Mouse (Mus musculus) spleen, adult 2 months (tissue): ENCODE results near the gene Rere.

Experiments used
- CTCF ChIP-seq: fragments of 200-500 bp; IDR thresholded peaks from 2 replicates; pipeline ENCODE4 v1.5.1; 2011; ENCODE audit warnings: mild to moderate bottlenecking, inconsistent platforms; ENCODE audit not compliant: insufficient read depth, insufficient read length, insufficient replicate concordance; ENCODE audit errors: extremely low read depth
- POLR2A ChIP-seq: fragments of 200-500 bp; IDR thresholded peaks from 2 replicates; pipeline ENCODE4 v1.6.1; 2011; ENCODE audit warnings: low read depth, low read length, inconsistent platforms

DNA sequence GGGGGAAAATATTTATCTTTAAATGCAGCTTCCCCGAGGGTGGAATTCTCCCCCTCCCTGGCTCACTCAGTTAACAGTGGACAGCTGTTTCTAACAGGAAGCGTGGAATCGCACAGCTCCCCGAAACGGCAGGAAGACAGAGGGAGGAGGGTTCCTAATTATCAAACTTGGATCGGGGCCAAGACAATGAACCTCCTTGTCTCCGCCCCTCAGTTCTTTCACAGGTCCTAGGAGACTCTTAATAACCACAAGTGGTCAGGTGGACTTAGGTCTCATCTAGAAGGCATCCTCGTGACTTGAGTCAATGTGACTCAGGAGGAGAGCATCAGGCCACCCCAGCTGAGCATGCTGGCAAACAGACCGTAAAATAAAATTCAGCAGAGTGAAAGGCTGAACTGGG is 8.7 kb upstream of the Rere start:
- TF ChIP-seq CTCF (no peak), POLR2A (no peak)
